11 mouse cellular contexts compared by ENCODE assay signal in the genomic region with DNA sequence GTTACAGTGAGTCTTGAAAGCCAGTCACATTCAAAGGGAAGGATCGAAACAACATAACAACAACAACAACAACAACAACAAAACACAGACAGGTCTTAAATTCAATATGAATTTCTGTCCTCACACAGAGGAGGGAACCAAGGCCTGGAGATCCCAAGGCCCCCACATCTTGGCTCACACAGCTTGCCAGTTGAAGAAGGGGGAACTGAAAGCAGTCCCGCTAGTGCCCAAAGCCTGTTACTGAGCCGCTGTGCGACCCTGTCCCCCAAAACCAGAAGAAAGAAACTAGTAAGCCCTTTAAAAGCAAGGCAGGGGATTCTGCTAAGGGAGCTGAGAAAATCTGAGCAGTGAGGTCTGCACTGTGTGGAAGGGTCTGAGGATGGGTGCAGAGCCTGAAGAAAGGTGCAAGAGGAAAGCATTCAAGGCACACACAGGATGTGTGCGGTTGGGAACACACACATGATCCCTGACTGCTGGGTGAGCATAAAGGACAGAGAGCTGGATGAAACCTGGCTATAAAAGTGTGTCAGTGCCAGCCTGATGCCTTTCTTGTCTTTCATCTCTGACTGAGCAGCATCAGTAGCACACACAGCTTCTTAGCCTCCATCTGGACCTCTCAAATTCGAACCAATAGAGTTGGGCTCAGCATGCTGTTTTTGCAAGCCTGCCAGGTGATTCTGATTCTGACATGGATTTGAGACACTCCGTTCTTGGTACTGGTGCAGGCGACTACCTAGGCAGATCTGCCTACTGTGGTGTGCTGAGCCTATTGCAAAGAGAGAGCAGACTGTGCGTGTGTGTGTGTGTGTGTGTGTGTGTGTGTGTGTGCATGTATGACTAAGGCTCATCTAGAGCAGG. TPM values are rescaled to one million over a fixed set of nuclear protein-coding genes. Genes with fewer than 3 reads are reported as not detected.
A peak's percentile ranks its signal among the peaks of the same experiment; 100 is the strongest.
DNase-seq lines count a peak whose midpoint lies in the region; ATAC-seq and TF ChIP-seq lines count a peak whose summit lies in the region.
"Had no signal": no experiment of that assay in that cellular context is flagged by ENCODE, and none has a peak within 500 bp of the region (broad histone marks: within the 10 kb centered on the region; RNA-seq: fewer than 3 reads in every experiment).

No protein-coding gene starts in this region.

- ATAC-seq in hindbrain, embryonic 16.5 days: peak; percentile 65
- ATAC-seq in hindbrain, embryonic 12.5 days (ENCODE audit: low FRiP score): no peak
- ATAC-seq in cerebellum, adult (ENCODE audit: insufficient number of reproducible peaks, low FRiP score, low TSS enrichment): peak; percentile 62
- ATAC-seq in liver, postnatal 0 days: no peak

- H3K27me3 ChIP-seq in hindbrain, embryonic 16.5 days (replicated peaks; ENCODE audit: control insufficient read depth, insufficient read depth, low read length): no peaks in the 10 kb centered on the region
- H3K27me3 ChIP-seq in hindbrain, embryonic 12.5 days: no peaks in the 10 kb centered on the region
- no peaks in the 10 kb centered on the region for H3K27me3 ChIP-seq in liver, postnatal 0 days (ENCODE audit: insufficient read depth, low read length)
- H3K27me3 ChIP-seq: liver, embryonic 15.5 days; midbrain, embryonic 12.5 days had no signal

- TF ChIP-seq EP300 in liver, postnatal 0 days (IDR thresholded peaks at IDR 0.05; ENCODE audit: low read depth): no peak

- WGBS in hindbrain, embryonic 16.5 days: 86% methylated on average over 9 of the region's 9 CpGs
- 81% methylated on average over 9 of the region's 9 CpGs for WGBS in hindbrain, embryonic 12.5 days
- 69% methylated on average over 9 of the region's 9 CpGs for WGBS in liver, postnatal 0 days (ENCODE audit: insufficient replicate concordance)

- H3K4me3 ChIP-seq in hindbrain, embryonic 16.5 days (ENCODE audit: low read length): no peak overlapping the region
- no peak overlapping the region for H3K4me3 ChIP-seq in hindbrain, embryonic 12.5 days
- H3K4me3 ChIP-seq in liver, postnatal 0 days (ENCODE audit: low read depth, low read length): no peak overlapping the region
- H3K4me3 ChIP-seq: liver, embryonic 15.5 days; midbrain, embryonic 12.5 days had no signal

- peak overlapping the region; percentile 12; the same call in 1 of the 2 replicates for H3K27ac ChIP-seq in hindbrain, embryonic 16.5 days (ENCODE audit: low read depth, low read length)
- H3K27ac ChIP-seq in hindbrain, embryonic 12.5 days: no peak overlapping the region
- H3K27ac ChIP-seq in liver, postnatal 0 days (ENCODE audit: low read depth): no peak overlapping the region
- H3K27ac ChIP-seq: liver, embryonic 15.5 days; midbrain, embryonic 12.5 days had no signal

- no peaks in the 10 kb centered on the region for H3K9me3 ChIP-seq in hindbrain, embryonic 16.5 days (ENCODE audit: control insufficient read depth, low read length)
- no peaks in the 10 kb centered on the region for H3K9me3 ChIP-seq in hindbrain, embryonic 12.5 days (replicated peaks)
- no peaks in the 10 kb centered on the region for H3K9me3 ChIP-seq in liver, postnatal 0 days (ENCODE audit: low read length)
- H3K9me3 ChIP-seq: liver, embryonic 15.5 days; midbrain, embryonic 12.5 days had no signal

- no peak overlapping the region for H3K4me2 ChIP-seq in hindbrain, embryonic 16.5 days (ENCODE audit: low read length)
- no peak overlapping the region for H3K4me2 ChIP-seq in hindbrain, embryonic 12.5 days (replicated peaks)
- no peak overlapping the region for H3K4me2 ChIP-seq in liver, postnatal 0 days (ENCODE audit: low read depth, low read length)
- H3K4me2 ChIP-seq: liver, embryonic 15.5 days; midbrain, embryonic 12.5 days had no signal

- DNase-seq in cerebellum, postnatal 36 days: peak; percentile 23 to 40
- peak; percentile 27 for DNase-seq in layer of hippocampus, adult 9-10 months (ENCODE audit: low spot score)
- no peak for DNase-seq in liver, postnatal 0 days
- no peak for DNase-seq in thymus, postnatal 10 days (ENCODE audit: low spot score in 2 of 2)
- DNase-seq in lung, postnatal 14 days: no peak
- DNase-seq: gastrocnemius, postnatal 14 days had no signal

- no peak for TF ChIP-seq CTCF in liver, postnatal 0 days (IDR thresholded peaks at IDR 0.05; ENCODE audit: low read depth)

- no peaks in the 10 kb centered on the region for H3K4me1 ChIP-seq in hindbrain, embryonic 16.5 days (ENCODE audit: control insufficient read depth, insufficient read depth, low read depth, low read length)
- H3K4me1 ChIP-seq in hindbrain, embryonic 12.5 days: no peaks in the 10 kb centered on the region
- no peaks in the 10 kb centered on the region; the same call in 1 of the 2 replicates for H3K4me1 ChIP-seq in liver, postnatal 0 days (ENCODE audit: insufficient read depth)
- H3K4me1 ChIP-seq: midbrain, embryonic 12.5 days had no signal

- no peak overlapping the region for H3K9ac ChIP-seq in hindbrain, embryonic 16.5 days (ENCODE audit: low read depth, low read length)
- H3K9ac ChIP-seq in hindbrain, embryonic 12.5 days: no peak overlapping the region
- H3K9ac ChIP-seq in liver, postnatal 0 days (replicated peaks): no peak overlapping the region
- H3K9ac ChIP-seq: liver, embryonic 15.5 days; midbrain, embryonic 12.5 days had no signal

- H3K36me3 ChIP-seq in hindbrain, embryonic 16.5 days (ENCODE audit: control insufficient read depth, insufficient read depth, low read length): no peaks in the 10 kb centered on the region
- H3K36me3 ChIP-seq in hindbrain, embryonic 12.5 days: no peaks in the 10 kb centered on the region
- no peaks in the 10 kb centered on the region for H3K36me3 ChIP-seq in liver, postnatal 0 days (replicated peaks; ENCODE audit: insufficient read depth, low read length)
- H3K36me3 ChIP-seq: liver, embryonic 15.5 days; midbrain, embryonic 12.5 days had no signal

RNA-seq across cellular contexts. Expression of gene Cxcl12, which starts 50.3 kb away (rescaled TPM):
- polyA plus RNA-seq in hindbrain, embryonic 16.5 days (2015; fragmentation: Nextera tagmentation; extraction: Ambion mirVana): 71.7 and 89.4 TPM in 2 replicates
- 79.3 and 91.9 TPM in 2 replicates for polyA plus RNA-seq in hindbrain, embryonic 12.5 days (2016; fragmentation: Nextera tagmentation; extraction: Ambion mirVana)
- 124 and 135 TPM in 2 replicates for polyA plus RNA-seq in liver, postnatal 0 days (2015; fragmentation: Nextera tagmentation; extraction: Ambion mirVana)

Comparison
In these comparisons a context has a peak if more than half of its experiments do, and no peak if none do; other contexts are left out.
1. ATAC-seq: peak in hindbrain, embryonic 16.5 days (single experiment) and cerebellum, adult (single experiment); none in hindbrain, embryonic 12.5 days (single experiment) and liver, postnatal 0 days (single experiment).
2. DNase-seq: peak in cerebellum, postnatal 36 days (2 of 2) and layer of hippocampus, adult 9-10 months (single experiment); none in liver, postnatal 0 days (single experiment), thymus, postnatal 10 days (0 of 2) and lung, postnatal 14 days (single experiment).